Mouse (Mus musculus) heart, adult 2 months (tissue): Measurements from ENCODE around the gene Kntc1. TPM values are rescaled to one million over a fixed set of nuclear protein-coding genes. Genes with fewer than 3 reads are reported as not detected.

ENCODE experiments used
- DNase-seq, 2 experiments: peaks; one replicate each; pipeline ENCODE4 v3.0.0; 2021
- H3K27ac ChIP-seq: fragments of 200-600 bp; 2 replicates; pipeline ENCODE4 v1.8.1; 2022
- H3K27me3 ChIP-seq: fragments of 200-500 bp; 2 replicates; pipeline ENCODE4 v1.6.1; 2012; ENCODE audit warnings: mild to moderate bottlenecking, low read length, inconsistent platforms, mixed read lengths; ENCODE audit not compliant: control insufficient read depth, insufficient read depth
- H3K36me3 ChIP-seq: fragments of 200-500 bp; 2 replicates; pipeline ENCODE4 v1.6.1; 2012; ENCODE audit warnings: low read length, inconsistent platforms; ENCODE audit not compliant: control insufficient read depth, insufficient read depth
- H3K4me1 ChIP-seq: fragments of 200-500 bp; 2 replicates; pipeline ENCODE4 v1.6.1; 2011; ENCODE audit warnings: low read length; ENCODE audit not compliant: control insufficient read depth, insufficient read depth
- H3K4me3 ChIP-seq: fragments of 200-600 bp; 2 replicates; pipeline ENCODE4 v1.8.1; 2022
- H3K79me2 ChIP-seq: fragments of 200-500 bp; replicated peaks from 2 replicates; pipeline ENCODE4 v1.6.1; 2012; ENCODE audit warnings: mild to moderate bottlenecking, inconsistent platforms, low read length, moderate library complexity, mixed read lengths; ENCODE audit not compliant: control insufficient read depth, insufficient read depth
- H3K9ac ChIP-seq: fragments of 200-500 bp; 2 replicates; pipeline ENCODE4 v1.6.1; 2012; ENCODE audit warnings: low read depth, mild to moderate bottlenecking, control low read depth, inconsistent platforms, low read length, mixed read lengths
- CTCF ChIP-seq: fragments of 200-600 bp; IDR thresholded peaks from 2 replicates; pipeline ENCODE4 v1.8.1; 2022; ENCODE audit warnings: antibody characterized with exemption, mild to moderate bottlenecking, moderate library complexity
- EP300 ChIP-seq: fragments of 200-500 bp; IDR thresholded peaks from 2 replicates; pipeline ENCODE4 v1.6.1; 2011; ENCODE audit warnings: low read depth, low read length, control low read depth; ENCODE audit not compliant: insufficient read depth
- POLR2A ChIP-seq: fragments of 200-500 bp; IDR thresholded peaks from 2 replicates; pipeline ENCODE4 v1.6.1; 2011; ENCODE audit warnings: mild to moderate bottlenecking, low read depth, low read length, control low read depth; ENCODE audit not compliant: insufficient read depth
- WGBS: fragments of 180-500 bp; shearing (Covaris S2); methylation state at CpG from one replicate; pipeline ENCODE4 v1.1.7; 2018; 5-methylcytosine and 5-hydroxymethylcytosine counted together
- intact Hi-C: fragments of 180-260 bp; cut with DNase I; formaldehyde crosslinking; loops from one replicate; pipeline ENCODE4 v1.15.1; 2025
- polyA plus RNA-seq: library from polyadenylated mRNA; depleted of rRNA; stranded (reverse); fragments of >200 nt; gene quantifications from 2 replicates; pipeline ENCODE4 v1.2.3, GENCODE M21; 2012
- total RNA-seq, 2 experiments: library from RNA; stranded (reverse); gene quantifications; 2 replicates each; pipeline ENCODE4 v1.2.3; 2021

Gene Kntc1
- total and polyA plus RNA-seq, 3 experiments = 0.05 to 0.16 (median 0.14) TPM

DNA sequence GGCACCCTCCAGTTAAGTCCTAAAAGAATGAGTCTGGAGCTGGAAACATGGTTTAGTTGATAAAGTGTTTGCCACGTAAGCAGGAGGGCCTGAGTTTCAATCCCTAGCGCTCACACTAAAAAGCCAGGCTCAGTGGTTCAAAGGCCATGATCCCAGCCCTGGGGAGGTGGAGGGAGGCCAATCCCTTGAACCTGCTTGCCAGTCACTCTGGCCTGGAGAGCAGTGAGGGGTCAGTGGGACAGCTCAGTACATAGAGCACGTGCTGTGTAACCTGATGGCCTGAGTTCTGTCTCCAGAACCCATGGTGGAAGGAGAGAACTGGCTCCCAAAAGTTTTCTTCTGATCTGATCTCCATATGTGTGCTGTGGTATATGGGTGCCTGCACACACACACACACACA, 85.3 kb downstream of the Kntc1 start:
- TF ChIP-seq POLR2A (no peak), CTCF (no peak), EP300 (no peak)
- H3K9ac ChIP-seq = no peak overlapping the region
- H3K36me3 ChIP-seq = no peaks in the 10 kb centered on the region
- intact Hi-C loops = no loop called here
- H3K79me2 ChIP-seq = no peaks in the 10 kb centered on the region
- no peak overlapping the region for H3K27ac ChIP-seq
- H3K27me3 ChIP-seq = no peaks in the 10 kb centered on the region
- no peak for DNase-seq
- H3K4me1 ChIP-seq = no peaks in the 10 kb centered on the region
- H3K4me3 ChIP-seq = no peak overlapping the region
- WGBS = 89% methylated on average over 3 of the region's 3 CpGs

DNA sequence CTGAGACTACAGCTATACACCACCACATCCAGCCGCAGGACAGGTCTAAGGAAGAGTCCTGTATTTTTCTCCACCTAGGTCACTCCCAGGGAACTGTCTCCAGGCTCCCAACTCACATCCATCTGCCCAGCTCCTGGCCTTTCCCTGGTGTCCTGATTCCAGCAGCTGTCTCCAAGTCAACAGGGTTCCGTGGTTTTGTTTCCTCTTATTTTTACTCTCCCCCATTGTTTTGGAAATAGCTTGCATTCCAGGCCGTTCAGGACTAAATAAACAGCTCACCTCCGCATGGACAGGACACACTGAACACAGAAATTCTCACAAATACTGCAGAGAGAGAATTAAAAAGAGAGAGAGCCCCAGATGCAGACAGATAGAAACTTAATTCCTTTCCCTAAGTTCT, 87.9 kb downstream of the Kntc1 start:
- TF ChIP-seq POLR2A = no peak
- no peak for TF ChIP-seq EP300
- TF ChIP-seq CTCF = no peak
- Histone ChIP-seq H3K4me3 (no peak overlapping the region), H3K79me2 (no peaks in the 10 kb centered on the region), H3K36me3 (no peaks in the 10 kb centered on the region), H3K27me3 (no peaks in the 10 kb centered on the region), H3K27ac (no peak overlapping the region), H3K9ac (no peak overlapping the region), H3K4me1 (no peaks in the 10 kb centered on the region)
- 41% methylated on average over 4 of the region's 4 CpGs for WGBS
- no peak for DNase-seq
- intact Hi-C loops = no loop called here

DNA sequence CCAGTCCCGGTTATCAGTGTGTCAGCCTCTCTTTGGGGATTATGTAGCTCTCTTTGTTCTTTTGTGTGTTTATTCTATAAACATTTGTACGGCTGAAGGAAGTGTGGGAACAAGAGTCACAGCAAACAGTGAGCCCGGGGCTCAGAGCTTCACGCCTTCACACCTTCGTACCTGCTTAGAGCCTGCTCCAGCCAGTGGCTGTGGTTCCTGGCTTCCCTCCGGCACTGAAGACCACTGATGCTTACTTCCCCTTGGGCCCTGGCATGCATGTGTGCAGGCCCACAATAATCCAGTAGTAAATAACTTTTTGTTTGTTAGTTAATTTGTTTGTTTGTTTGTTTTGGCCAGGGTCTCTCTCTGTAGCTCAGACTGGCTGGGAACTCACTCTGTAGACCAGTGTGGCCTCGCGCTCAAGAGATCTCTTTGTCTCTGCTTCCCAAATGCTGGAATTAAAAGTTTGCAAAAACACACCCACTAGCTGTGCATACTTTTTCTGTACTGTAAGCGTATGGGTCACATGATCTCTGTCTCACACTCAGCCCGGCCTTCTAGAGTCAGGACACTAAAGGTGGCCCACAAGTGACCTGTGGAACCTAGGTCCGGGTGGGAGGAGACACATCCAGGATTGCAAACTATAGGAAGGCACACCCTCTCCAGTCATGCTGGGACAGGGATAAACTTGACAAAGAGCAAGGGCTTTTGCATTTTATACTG, 92.9 kb downstream of the Kntc1 start:
- no peak for DNase-seq
- Histone ChIP-seq H3K27me3 (no peaks in the 10 kb centered on the region), H3K4me1 (no peaks in the 10 kb centered on the region), H3K9ac (no peak overlapping the region), H3K27ac (no peak overlapping the region), H3K79me2 (no peaks in the 10 kb centered on the region), H3K4me3 (no peak overlapping the region), H3K36me3 (no peaks in the 10 kb centered on the region)
- no peak for TF ChIP-seq CTCF
- intact Hi-C loops = no loop called here
- WGBS = 60% methylated on average over 11 of the region's 11 CpGs

DNA sequence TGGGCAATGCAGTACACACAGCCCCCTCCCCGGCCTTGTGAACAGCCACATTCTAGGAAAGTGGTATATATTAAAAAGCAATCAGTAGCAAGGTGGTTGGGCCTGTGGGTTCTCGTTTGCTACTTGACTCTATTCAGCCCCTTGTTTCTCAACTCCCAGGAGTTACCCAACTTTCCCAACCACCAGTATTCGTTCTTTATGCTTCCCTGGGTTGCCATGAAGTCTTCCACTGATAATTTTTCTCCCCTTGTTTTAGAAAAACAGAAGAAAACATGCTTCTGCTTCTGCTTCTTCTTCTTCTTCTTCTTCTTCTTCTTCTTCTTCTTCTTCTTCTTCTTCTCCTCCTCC, 93.4 kb downstream of the Kntc1 start:
- H3K36me3 ChIP-seq = no peaks in the 10 kb centered on the region
- no peak overlapping the region for H3K9ac ChIP-seq
- TF ChIP-seq EP300 (no peak), CTCF (no peak), POLR2A (no peak)
- H3K79me2 ChIP-seq = no peaks in the 10 kb centered on the region
- H3K27me3 ChIP-seq = no peaks in the 10 kb centered on the region
- H3K4me3 ChIP-seq = no peak overlapping the region
- no peak for DNase-seq
- intact Hi-C loops = no loop called here
- no peaks in the 10 kb centered on the region for H3K4me1 ChIP-seq
- no peak overlapping the region for H3K27ac ChIP-seq
- 80% methylated on average over 3 of the region's 3 CpGs for WGBS

DNA sequence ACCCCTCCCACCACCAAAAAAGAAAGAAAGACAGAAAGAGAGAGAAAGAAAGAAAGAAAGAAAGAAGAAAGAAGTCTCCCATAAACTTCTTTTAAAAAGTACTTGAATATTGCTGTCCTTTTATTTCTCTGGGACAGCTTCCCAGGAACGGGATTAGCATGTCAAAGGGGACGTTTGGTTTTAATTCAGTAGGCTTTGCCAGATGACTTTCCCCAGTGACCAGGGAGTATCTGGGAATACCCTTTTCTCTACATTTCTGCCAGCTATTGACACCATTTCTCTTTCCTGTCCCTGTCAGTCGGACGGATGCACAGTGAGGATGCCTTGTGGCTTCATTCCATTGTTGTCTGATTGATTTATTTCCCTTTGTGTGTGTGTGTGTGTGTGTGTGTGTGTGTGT, 94.3 kb downstream of the Kntc1 start:
- H3K27ac ChIP-seq = no peak overlapping the region
- H3K36me3 ChIP-seq = no peaks in the 10 kb centered on the region
- no peak overlapping the region for H3K4me3 ChIP-seq
- no peaks in the 10 kb centered on the region for H3K79me2 ChIP-seq
- intact Hi-C loops = no loop called here
- TF ChIP-seq EP300 (no peak), CTCF (no peak), POLR2A (no peak)
- H3K9ac ChIP-seq = no peak overlapping the region
- DNase-seq = no peak
- 39% methylated on average over 4 of the region's 4 CpGs for WGBS
- H3K27me3 ChIP-seq = no peaks in the 10 kb centered on the region
- H3K4me1 ChIP-seq = no peaks in the 10 kb centered on the region

DNA sequence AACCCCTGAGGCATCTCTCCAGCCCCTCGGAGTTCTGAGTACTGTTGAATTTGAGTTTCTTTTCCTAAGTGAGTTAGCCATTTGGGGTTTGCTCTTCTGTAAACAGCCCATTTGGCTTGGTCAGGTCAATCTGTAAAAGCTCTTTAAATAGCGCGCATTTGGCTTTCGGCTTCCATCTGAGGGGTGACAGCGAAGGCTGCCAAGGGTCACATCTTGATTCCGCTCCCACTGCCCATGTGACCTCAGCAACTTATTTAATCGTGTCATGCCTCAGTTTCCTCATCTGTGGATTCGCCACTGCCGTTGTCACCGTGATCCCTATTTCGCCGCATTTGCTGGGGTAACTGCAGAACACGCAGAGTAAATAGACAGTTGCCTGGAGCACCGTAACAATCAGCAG, 94.8 kb downstream of the Kntc1 start:
- TF ChIP-seq CTCF (no peak), POLR2A (no peak), EP300 (no peak)
- WGBS = 87% methylated on average over 14 of the region's 14 CpGs
- Histone ChIP-seq H3K4me3 (no peak overlapping the region), H3K36me3 (no peaks in the 10 kb centered on the region), H3K79me2 (no peaks in the 10 kb centered on the region), H3K27ac (no peak overlapping the region), H3K9ac (no peak overlapping the region), H3K4me1 (no peaks in the 10 kb centered on the region), H3K27me3 (no peaks in the 10 kb centered on the region)
- DNase-seq = no peak
- intact Hi-C loops = no loop called here
